Mouse (Mus musculus) heart, adult 18-20 months (tissue): ENCODE results near the gene Fam71e2. TPM values are rescaled to one million over a fixed set of nuclear protein-coding genes. Genes with fewer than 3 reads are reported as not detected.
"Not testable (repeated sequence)": the region's sequence is repeated elsewhere in the genome, so short reads cannot be mapped to it uniquely, and the experiment has no call there.

Experiments used
- DNase-seq, 2 experiments: peaks; one replicate each; pipeline ENCODE4 v3.0.0; 2021 to 2022; ENCODE audit warnings: mixed read lengths in 1 of 2
- long read RNA-seq, 2 experiments: library from polyadenylated mRNA; stranded (forward); transcript quantifications; one replicate each; pipeline ENCODE4 v2.0.0; 2021
- total RNA-seq, 2 experiments: library from RNA; stranded (reverse); gene quantifications; 2 replicates each; pipeline ENCODE4 v1.2.3; 2021

Fam71e2 gene
- total RNA-seq: not detected
- long read RNA-seq, experiment 1: 0 reads
- long read RNA-seq, experiment 2: 0 reads

- no peak for DNase-seq
Measured at GRCm38 (mm10) chr7:4771202-4771601, at the start of gene Fam71e2. TSS of gene Fam71e2 (minus strand) at chr7:4771302.

- no peak for DNase-seq
Measured at GRCm38 (mm10) chr7:4816559-4816958, 45.5 kb upstream of the Fam71e2 start.

- DNase-seq: no peak
Measured at GRCm38 (mm10) chr7:4813105-4813791, 42.1 kb upstream of the Fam71e2 start.

- DNase-seq: peak; percentile 99 to 100
Measured at GRCm38 (mm10) chr7:4812303-4813104, 41.4 kb upstream of the Fam71e2 start, which contains the start of gene Ube2s. TSS of gene Ube2s (minus strand) at chr7:4812590.

- DNase-seq: no peak
Measured at GRCm38 (mm10) chr7:4811842-4812302, 40.8 kb upstream of the Fam71e2 start.

- DNase-seq: not testable (repeated sequence)
Measured at GRCm38 (mm10) chr7:4811131-4811530, 40.0 kb upstream of the Fam71e2 start.

GRCm38 (mm10) chr7:4806716-4807115, 35.6 kb upstream of the Fam71e2 start:
- peak; percentile 28 to 49 for DNase-seq

GRCm38 (mm10) chr7:4802247-4802646, 31.1 kb upstream of the Fam71e2 start:
- no peak for DNase-seq

- peak; percentile 38 to 41 for DNase-seq
Measured at GRCm38 (mm10) chr7:4795767-4796433, 24.8 kb upstream of the Fam71e2 start.

GRCm38 (mm10) chr7:4794631-4795168, 23.6 kb upstream of the Fam71e2 start:
- no peak for DNase-seq

- DNase-seq: no peak
Measured at GRCm38 (mm10) chr7:4793674-4794073, 22.6 kb upstream of the Fam71e2 start.

GRCm38 (mm10) chr7:4793248-4793647, 22.1 kb upstream of the Fam71e2 start:
- peak in 1 of 2 experiments; percentile 29 for DNase-seq

GRCm38 (mm10) chr7:4792278-4793212, 21.4 kb upstream of the Fam71e2 start, which contains the start of gene Rpl28:
TSS of gene Rpl28 (plus strand) at chr7:4792874.
- peak; percentile 96 to 98 for DNase-seq

- peak; percentile 52 to 63 for DNase-seq
Measured at GRCm38 (mm10) chr7:4789436-4789935, 18.4 kb upstream of the Fam71e2 start, which contains the start of gene Tmem238. TSS of gene Tmem238 (minus strand) at chr7:4789656.

- peak; percentile 64 to 67 for DNase-seq
Measured at GRCm38 (mm10) chr7:4788499-4789435, 17.7 kb upstream of the Fam71e2 start.

GRCm38 (mm10) chr7:4783667-4784268, 12.7 kb upstream of the Fam71e2 start:
- no peak for DNase-seq

GRCm38 (mm10) chr7:4782759-4783158, 11.7 kb upstream of the Fam71e2 start, which contains the start of the genes Il11 and Tmem190:
TSS of gene Il11 (minus strand) at chr7:4782859.
TSS of gene Tmem190 (plus strand) at chr7:4782937.
- DNase-seq: no peak

GRCm38 (mm10) chr7:4782130-4782529, 11.0 kb upstream of the Fam71e2 start:
- DNase-seq: no peak

- no peak for DNase-seq
Measured at GRCm38 (mm10) chr7:4779921-4780320, 8.8 kb upstream of the Fam71e2 start.
